ENCODE assay signal across 21 mouse cellular contexts in the genomic region with DNA sequence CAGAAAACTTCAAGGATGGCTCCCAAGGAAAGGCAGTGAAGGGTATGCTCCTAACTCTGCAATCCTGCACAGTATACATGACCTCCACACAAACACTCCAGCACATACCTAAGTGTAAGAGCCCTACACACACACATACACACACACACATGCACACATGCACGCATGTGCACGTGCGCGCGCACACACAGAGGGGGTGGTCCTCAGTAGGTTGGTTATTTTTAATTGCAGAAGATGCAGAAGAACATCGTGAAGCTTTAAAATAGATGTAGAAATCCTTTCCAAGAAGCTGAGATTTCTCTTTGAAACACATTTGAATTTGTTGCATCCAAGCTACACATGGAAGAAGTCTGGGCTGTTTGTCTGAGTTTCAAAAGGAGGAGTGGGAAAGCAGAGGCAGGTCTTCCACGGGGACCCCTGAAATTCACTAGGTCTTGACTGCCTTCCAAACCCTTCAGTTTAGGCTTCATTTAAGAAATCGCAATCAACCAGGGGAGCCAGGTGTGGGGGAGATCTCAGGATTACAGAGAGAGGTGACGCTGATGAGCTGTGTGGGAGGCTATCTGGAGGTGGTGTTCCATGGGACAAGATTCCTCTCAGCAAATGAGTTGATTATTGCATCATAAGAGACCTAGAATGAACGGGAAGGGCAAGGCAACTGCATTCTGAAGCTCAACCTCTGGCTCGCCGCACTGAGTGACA.
DNase-seq lines count a peak whose midpoint lies in the region; TF ChIP-seq lines count a peak whose summit lies in the region.
"Had no signal": no experiment of that assay in that cellular context is flagged by ENCODE, and none has a peak within 500 bp of the region (broad histone marks: within the 10 kb centered on the region; RNA-seq: fewer than 3 reads in every experiment).

No protein-coding gene starts in this region.

- H3K27ac ChIP-seq in layer of hippocampus, adult 2 months, result no peak overlapping the region
- H3K27ac ChIP-seq: hindbrain, embryonic 13.5 days; kidney, postnatal 0 days; liver, embryonic 13.5 days; midbrain, embryonic 12.5 days; neural tube, embryonic 15.5 days; stomach, postnatal 0 days had no signal

- TF ChIP-seq CTCF in layer of hippocampus, adult 2 months (conservative IDR thresholded peaks at IDR 0.05), result no peak

- intact Hi-C loops in left cerebral cortex, postnatal 4 days (cut with DNase I), result no loop called here
- intact Hi-C loops in left cerebral cortex, postnatal 25 days (cut with DNase I), result loop anchor here (5.0 kb wide), 2 partner anchors 173 to 337 kb away; no protein-coding TSS in a partner anchor

- peak; percentile 49 to 59 for DNase-seq in left cerebral cortex, adult 18-20 months (ENCODE audit: low spot score in 2 of 2)
- DNase-seq in left cerebral cortex, postnatal 4 days, result no peak
- DNase-seq in frontal cortex, postnatal 10 days (ENCODE audit: low spot score in 2 of 2), result peak; percentile 10 to 16
- peak; percentile 46 to 80 for DNase-seq in left cerebral cortex, postnatal 25 days (ENCODE audit: low spot score in 2 of 2)
- peak; percentile 48 to 63 for DNase-seq in right cerebral cortex, postnatal 36 days (ENCODE audit: low spot score in 2 of 2)
- DNase-seq in spleen, adult 18-20 months, result no peak
- DNase-seq in thymus, adult 18-20 months, result no peak
- DNase-seq in layer of hippocampus, adult 2 months (ENCODE audit: low spot score in 2 of 2), result no peak
- DNase-seq: adrenal gland, postnatal 25 days; cerebellum, adult 9-10 months; gastrocnemius, postnatal 14 days; kidney, adult 18-20 months; liver, embryonic 13.5 days; lung, adult 2 months; lung, postnatal 14 days; thymus, postnatal 36 days had no signal

- no peak overlapping the region for H3K4me3 ChIP-seq in layer of hippocampus, adult 2 months
- H3K4me3 ChIP-seq: hindbrain, embryonic 13.5 days; liver, embryonic 13.5 days; midbrain, embryonic 12.5 days; neural tube, embryonic 15.5 days had no signal

Comparison
In these comparisons a context has a peak if more than half of its experiments do, and no peak if none do; other contexts are left out.
1. DNase-seq: peak in left cerebral cortex, adult 18-20 months (2 of 2), frontal cortex, postnatal 10 days (2 of 2), left cerebral cortex, postnatal 25 days (2 of 2) and right cerebral cortex, postnatal 36 days (2 of 2); none in left cerebral cortex, postnatal 4 days (single experiment), spleen, adult 18-20 months (0 of 2), thymus, adult 18-20 months (0 of 2) and layer of hippocampus, adult 2 months (0 of 2).